Mouse (Mus musculus): ENCODE results near the gene Itpr1.

DNA sequence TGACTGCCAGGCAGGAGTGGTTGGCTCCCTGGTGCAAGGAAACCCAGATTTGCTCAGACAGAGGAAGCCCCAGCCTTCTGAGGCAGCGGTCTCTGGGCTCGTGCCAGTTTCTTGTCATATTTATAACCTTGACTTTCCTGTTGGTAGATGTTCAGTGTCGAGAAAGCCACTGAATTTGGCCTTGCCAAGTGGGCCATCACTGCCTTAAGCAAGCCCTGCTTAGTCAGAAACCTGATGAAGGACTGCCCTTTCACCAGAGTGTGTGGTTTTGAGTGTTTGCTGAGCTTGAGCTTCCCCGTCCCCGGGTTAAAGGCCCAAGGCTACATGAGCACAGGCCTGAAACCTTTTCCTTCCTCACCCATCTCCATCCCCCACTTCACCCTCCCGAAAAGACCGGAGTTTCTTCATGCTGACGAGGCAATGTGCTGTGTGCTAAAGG lies 263.9 kb downstream of the Itpr1 start:
- TF ChIP-seq TAL1 (IDR thresholded peaks at IDR 0.05; ENCODE audit: low read length) (no peak), GATA1 (IDR thresholded peaks at IDR 0.05; ENCODE audit: low read length) (no peak)

Data from erythroblast, embryonic 14.5 days (primary cell).